Mouse (Mus musculus) brown adipose tissue, adult 24 weeks (tissue): Measurements from ENCODE around the gene Dlst. TPM values are rescaled to one million over a fixed set of nuclear protein-coding genes. Genes with fewer than 3 reads are reported as not detected.

Experiments used
- H3K27ac ChIP-seq: fragments of 200-500 bp; replicated peaks from 2 replicates; pipeline ENCODE4 v1.5.1; 2012; ENCODE audit warnings: low read depth, mild to moderate bottlenecking, low read length
- H3K4me1 ChIP-seq: fragments of 200-500 bp; 2 replicates; pipeline ENCODE4 v1.6.1; 2012; ENCODE audit warnings: low read length, mixed read lengths; ENCODE audit not compliant: control insufficient read depth, insufficient read depth, insufficient read length
- H3K4me3 ChIP-seq: fragments of 200-500 bp; 2 replicates; pipeline ENCODE4 v1.5.1; 2012; ENCODE audit warnings: low read depth, mild to moderate bottlenecking, low read length, moderate library complexity; ENCODE audit not compliant: insufficient read depth
- polyA plus RNA-seq: library from polyadenylated mRNA; stranded (reverse); fragments of >200 nt; gene quantifications from 2 replicates; pipeline ENCODE4 v1.2.4, GENCODE M21; 2012; ENCODE audit not compliant: missing spikeins, insufficient read depth, insufficient read length

The Dlst gene
- polyA plus RNA-seq, 1 experiment, result 822 TPM

DNA sequence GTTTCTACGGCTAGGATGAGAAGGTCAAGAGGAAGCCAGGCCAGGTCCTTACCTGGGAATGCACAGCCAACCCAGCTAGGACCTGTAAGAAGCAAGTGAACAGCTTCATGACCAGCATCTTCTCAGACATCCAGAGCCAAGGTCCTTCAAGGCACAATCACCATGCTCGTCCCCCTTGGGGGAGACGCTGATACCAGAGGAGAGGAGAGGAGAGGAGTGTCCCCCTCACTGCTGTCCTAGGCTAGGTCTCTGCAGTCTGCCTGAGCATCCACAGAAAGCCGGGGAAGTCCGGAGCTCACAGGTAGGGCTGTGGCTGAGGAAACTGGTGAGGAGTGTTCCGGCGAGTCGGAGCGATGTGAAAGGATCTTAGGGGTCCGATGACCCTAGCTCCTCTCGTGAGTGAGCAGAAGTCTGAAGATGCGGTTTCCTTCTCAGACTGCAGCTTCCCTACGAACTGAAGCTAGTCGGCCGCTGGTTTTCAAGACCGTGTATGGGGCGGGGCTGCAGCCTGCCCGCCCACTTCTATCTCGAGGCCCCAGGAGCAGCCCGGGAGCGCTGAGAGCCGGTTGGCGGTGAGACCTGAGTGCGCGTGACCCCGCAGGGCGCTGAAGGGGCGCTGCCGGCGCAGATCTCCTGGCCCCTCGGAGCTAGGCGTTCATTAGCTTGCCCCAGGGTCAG, 66.4 kb downstream of the Dlst start:
- H3K27ac ChIP-seq, result no peak overlapping the region
- peak overlapping the region; percentile 41 for H3K4me3 ChIP-seq
- H3K4me1 ChIP-seq, result no peaks in the 10 kb centered on the region

- no peak within 1 kb of the TSS for H3K27ac ChIP-seq
- no peaks in the 10 kb centered on the region for H3K4me1 ChIP-seq
- peak within 1 kb of the TSS; percentile 41 for H3K4me3 ChIP-seq
These were observed 67.2 kb downstream of the Dlst start, which contains the start of gene Pgf for GRCm38 (mm10) chr12:85177740-85178239. Gene Pgf (minus strand): TSS chr12:85177790.

GRCm38 (mm10) chr12:85178294-85178693, 67.7 kb downstream of the Dlst start:
- Histone ChIP-seq H3K4me1 (no peaks in the 10 kb centered on the region), H3K4me3 (no peak overlapping the region), H3K27ac (no peak overlapping the region)

DNA sequence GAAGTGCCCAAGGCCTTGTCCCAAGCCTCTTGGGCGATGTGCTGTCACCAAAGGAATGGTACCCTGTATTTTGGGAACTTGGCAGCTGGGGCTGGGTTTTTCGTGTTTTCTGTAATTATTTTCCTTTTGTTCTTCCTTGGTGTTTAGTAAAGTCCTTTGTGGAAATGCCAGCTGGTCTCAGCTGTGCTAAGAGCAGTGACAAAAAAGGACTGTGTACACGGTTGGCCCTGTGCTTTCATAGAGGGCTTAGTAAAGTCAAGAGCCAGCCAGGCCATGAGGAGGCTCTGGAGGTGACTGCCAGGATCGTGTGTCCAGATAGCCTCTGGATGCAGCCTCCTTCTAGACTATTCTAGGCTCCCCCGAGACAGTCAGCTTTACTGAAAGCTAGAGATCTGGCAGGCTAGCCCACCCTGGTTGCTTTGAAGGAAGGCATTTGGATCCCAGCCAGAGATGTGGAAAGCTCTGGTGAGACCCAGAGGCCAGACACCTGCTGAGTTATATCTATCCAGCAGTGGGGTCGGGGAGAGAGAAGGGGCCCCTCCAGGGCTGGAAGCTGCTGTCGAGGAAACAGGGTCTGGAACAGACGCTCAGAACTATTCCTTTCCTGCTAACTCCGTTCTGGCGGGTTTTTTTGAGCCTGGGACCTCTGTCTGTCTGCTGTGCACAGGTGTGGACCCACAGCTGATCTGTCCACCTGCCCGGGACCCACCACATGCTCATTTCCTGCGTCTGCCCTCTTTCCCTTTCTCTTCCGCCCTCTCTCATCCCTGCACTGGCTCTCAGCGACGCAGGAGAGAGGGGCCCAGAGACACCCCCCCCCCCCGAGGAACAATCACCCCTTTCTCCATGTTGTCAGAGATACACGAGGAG, 71.1 kb downstream of the Dlst start:
- Histone ChIP-seq H3K4me3 (no peak overlapping the region), H3K4me1 (no peaks in the 10 kb centered on the region), H3K27ac (no peak overlapping the region)

- Histone ChIP-seq H3K4me1 (no peaks in the 10 kb centered on the region), H3K4me3 (no peak overlapping the region), H3K27ac (no peak overlapping the region)
These were observed 71.7 kb downstream of the Dlst start for GRCm38 (mm10) chr12:85182345-85182643.

GRCm38 (mm10) chr12:85182898-85183297, 72.3 kb downstream of the Dlst start:
- Histone ChIP-seq H3K4me3 (no peak overlapping the region), H3K4me1 (no peaks in the 10 kb centered on the region), H3K27ac (no peak overlapping the region)

DNA sequence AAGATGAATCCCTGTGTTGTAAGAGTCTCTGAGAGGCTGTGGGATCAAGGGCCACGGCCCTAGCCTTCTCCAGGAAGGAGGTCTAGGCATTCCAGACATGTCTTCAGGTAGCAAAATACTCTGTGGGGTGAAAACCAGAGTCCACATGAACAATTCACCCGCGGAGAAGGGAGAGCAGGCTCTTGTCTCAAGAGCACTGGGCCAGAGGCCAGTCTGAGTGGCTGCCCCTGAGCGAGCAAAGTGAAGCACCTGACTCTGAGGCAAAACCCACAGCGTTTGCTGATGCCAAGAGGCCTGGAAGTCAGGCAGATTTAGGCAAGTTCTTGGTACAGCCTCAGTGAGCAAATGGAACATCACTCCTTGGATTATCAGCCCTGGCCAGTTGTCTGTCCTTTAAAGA, 73.5 kb downstream of the Dlst start:
- no peak overlapping the region for H3K4me3 ChIP-seq
- H3K4me1 ChIP-seq, result no peaks in the 10 kb centered on the region
- H3K27ac ChIP-seq, result no peak overlapping the region

Other genes starting within 250 kb of the Dlst start
- gene Ltbp2, start 234.3 kb upstream of the Dlst start, polyA plus RNA-seq, result 32.5 and 41.2 TPM in 2 replicates
- 143 and 155 TPM in 2 replicates for gene Fcf1, start 139.9 kb upstream of the Dlst start, polyA plus RNA-seq
- gene Arel1, start 139.9 kb upstream of the Dlst start, polyA plus RNA-seq, result 12.1 and 19.3 TPM in 2 replicates
- 13.4 and 13.5 TPM in 2 replicates for gene Ylpm1, start 114.5 kb upstream of the Dlst start, polyA plus RNA-seq
- 1.6 and 8.0 TPM in 2 replicates for gene Prox2, start 74 bp upstream of the Dlst start, polyA plus RNA-seq
- 0.36 TPM in 1 of 2 replicates, not detected in the other for gene Rps6kl1, start 40.4 kb downstream of the Dlst start, polyA plus RNA-seq
- not detected in 2 replicates for gene Pgf, start 67.0 kb downstream of the Dlst start, polyA plus RNA-seq
- gene Eif2b2, start 108.6 kb downstream of the Dlst start, polyA plus RNA-seq, result 14.8 and 25.4 TPM in 2 replicates
- 6.5 and 8.5 TPM in 2 replicates for gene Mlh3, start 159.8 kb downstream of the Dlst start, polyA plus RNA-seq
- 60.1 and 79.2 TPM in 2 replicates for gene Acyp1, start 177.6 kb downstream of the Dlst start, polyA plus RNA-seq
- not detected in 2 replicates for gene Zc2hc1c, start 177.8 kb downstream of the Dlst start, polyA plus RNA-seq
- gene Nek9, start 228.5 kb downstream of the Dlst start, polyA plus RNA-seq, result 29.5 and 38.8 TPM in 2 replicates